Mouse (Mus musculus) cerebellum, postnatal 10 days (tissue): ENCODE results near the gene Tatdn2.

Source experiments
- DNase-seq, 2 experiments: peaks; one replicate each; pipeline ENCODE4 v3.0.0; 2021; ENCODE audit warnings: mixed read lengths in 2 of 2

Tatdn2 gene

GRCm38 (mm10) chr6:113714797-113715196, 17.9 kb downstream of the Tatdn2 start:
- no peak for DNase-seq

- no peak for DNase-seq
Measured at GRCm38 (mm10) chr6:113717541-113717940, 20.7 kb downstream of the Tatdn2 start.

- no peak for DNase-seq
Measured at GRCm38 (mm10) chr6:113719878-113720277, 23.0 kb downstream of the Tatdn2 start, which contains the start of gene Ghrl. Gene Ghrl, minus strand, starts transcription at chr6:113719880.

- DNase-seq: no peak
Measured at GRCm38 (mm10) chr6:113721061-113721460, 24.2 kb downstream of the Tatdn2 start.

- no peak for DNase-seq
Measured at GRCm38 (mm10) chr6:113728181-113728580, 31.3 kb downstream of the Tatdn2 start.

GRCm38 (mm10) chr6:113731296-113731695, 34.4 kb downstream of the Tatdn2 start:
- DNase-seq: no peak

GRCm38 (mm10) chr6:113737318-113738046, 40.6 kb downstream of the Tatdn2 start:
- no peak for DNase-seq

- peak; percentile 91 to 93 for DNase-seq
Measured at GRCm38 (mm10) chr6:113740236-113741217, 43.7 kb downstream of the Tatdn2 start, which contains the start of gene Sec13. Gene Sec13, minus strand, starts transcription at chr6:113740743.

GRCm38 (mm10) chr6:113741425-113741824, 44.6 kb downstream of the Tatdn2 start:
- no peak for DNase-seq

- no peak for DNase-seq
Measured at GRCm38 (mm10) chr6:113742321-113742720, 45.5 kb downstream of the Tatdn2 start.

GRCm38 (mm10) chr6:113743111-113743510, 46.3 kb downstream of the Tatdn2 start:
- no peak for DNase-seq

- DNase-seq: no peak
Measured at GRCm38 (mm10) chr6:113745117-113745516, 48.3 kb downstream of the Tatdn2 start.

- no peak for DNase-seq
Measured at GRCm38 (mm10) chr6:113747284-113747683, 50.4 kb downstream of the Tatdn2 start.

GRCm38 (mm10) chr6:113748351-113748750, 51.5 kb downstream of the Tatdn2 start:
- DNase-seq: no peak

GRCm38 (mm10) chr6:113749119-113749685, 52.4 kb downstream of the Tatdn2 start:
- DNase-seq: no peak
